Mouse (Mus musculus): Measurements from ENCODE around the gene Ckap5. TPM values are rescaled to one million over a fixed set of nuclear protein-coding genes. Genes with fewer than 3 reads are reported as not detected.
A peak's percentile ranks its signal among the peaks of the same experiment; 100 is the strongest.

The Ckap5 gene
- polyA plus RNA-seq, 1 experiment from 2014 or later: 153 TPM

GRCm38 (mm10) chr2:91631826-91632225 lies 105.3 kb downstream of the Ckap5 start:
- DNase-seq (ENCODE audit: low spot score) (no peak), ATAC-seq (replicated peaks; ENCODE audit: low FRiP score) (no peak)
- no peak overlapping the region for H3K4me2 ChIP-seq (ENCODE audit: low read depth, low read length, severe bottlenecking)
- 90% methylated on average over 5 of the region's 5 CpGs for WGBS
- no peak overlapping the region for H3K4me3 ChIP-seq (ENCODE audit: low read depth, low read length)
- H3K4me1 ChIP-seq (replicated peaks; ENCODE audit: control insufficient read depth, insufficient read depth, low read length): no peaks in the 10 kb centered on the region
- no peak overlapping the region for H3K9ac ChIP-seq (ENCODE audit: low read length)
- no peaks in the 10 kb centered on the region for H3K9me3 ChIP-seq (ENCODE audit: control insufficient read depth, low read length)
- H3K27ac ChIP-seq (ENCODE audit: low read depth, low read length): no peak overlapping the region
- H3K36me3 ChIP-seq (ENCODE audit: control insufficient read depth, insufficient read depth, low read length): no peaks in the 10 kb centered on the region
- H3K27me3 ChIP-seq (ENCODE audit: control insufficient read depth, insufficient read depth, low read length): no peaks in the 10 kb centered on the region

- 91% methylated on average over 5 of the region's 5 CpGs for WGBS
- Histone ChIP-seq H3K4me2 (ENCODE audit: low read depth, low read length, severe bottlenecking) (no peak overlapping the region), H3K27ac (ENCODE audit: low read depth, low read length) (no peak overlapping the region), H3K9ac (ENCODE audit: low read length) (no peak overlapping the region), H3K4me1 (replicated peaks; ENCODE audit: control insufficient read depth, insufficient read depth, low read length) (no peaks in the 10 kb centered on the region), H3K4me3 (ENCODE audit: low read depth, low read length) (no peak overlapping the region), H3K36me3 (ENCODE audit: control insufficient read depth, insufficient read depth, low read length) (no peaks in the 10 kb centered on the region), H3K27me3 (ENCODE audit: control insufficient read depth, insufficient read depth, low read length) (no peaks in the 10 kb centered on the region), H3K9me3 (ENCODE audit: control insufficient read depth, low read length) (no peaks in the 10 kb centered on the region)
- DNase-seq (ENCODE audit: low spot score) (no peak), ATAC-seq (replicated peaks; ENCODE audit: low FRiP score) (no peak)
Observed at GRCm38 (mm10) chr2:91632316-91632715, 105.8 kb downstream of the Ckap5 start.

GRCm38 (mm10) chr2:91633334-91633977 lies 106.9 kb downstream of the Ckap5 start:
- DNase-seq (ENCODE audit: low spot score): peak; percentile 28
- Histone ChIP-seq H3K27ac (ENCODE audit: low read depth, low read length) (no peak overlapping the region), H3K9ac (ENCODE audit: low read length) (no peak overlapping the region), H3K36me3 (ENCODE audit: control insufficient read depth, insufficient read depth, low read length) (no peaks in the 10 kb centered on the region), H3K4me1 (replicated peaks; ENCODE audit: control insufficient read depth, insufficient read depth, low read length) (no peaks in the 10 kb centered on the region), H3K9me3 (ENCODE audit: control insufficient read depth, low read length) (no peaks in the 10 kb centered on the region), H3K4me2 (ENCODE audit: low read depth, low read length, severe bottlenecking) (no peak overlapping the region), H3K27me3 (ENCODE audit: control insufficient read depth, insufficient read depth, low read length) (no peaks in the 10 kb centered on the region), H3K4me3 (ENCODE audit: low read depth, low read length) (no peak overlapping the region)
- ATAC-seq (replicated peaks; ENCODE audit: low FRiP score): no peak
- WGBS: 84% methylated on average over 12 of the region's 12 CpGs

- no peak overlapping the region for H3K4me2 ChIP-seq (ENCODE audit: low read depth, low read length, severe bottlenecking)
- ATAC-seq (replicated peaks; ENCODE audit: low FRiP score) (no peak), DNase-seq (ENCODE audit: low spot score) (no peak)
- H3K27ac ChIP-seq (ENCODE audit: low read depth, low read length): no peak overlapping the region
- no peak overlapping the region for H3K4me3 ChIP-seq (ENCODE audit: low read depth, low read length)
- H3K27me3 ChIP-seq (ENCODE audit: control insufficient read depth, insufficient read depth, low read length): no peaks in the 10 kb centered on the region
- H3K4me1 ChIP-seq (replicated peaks; ENCODE audit: control insufficient read depth, insufficient read depth, low read length): no peaks in the 10 kb centered on the region
- WGBS: 86% methylated on average over 9 of the region's 9 CpGs
- H3K9me3 ChIP-seq (ENCODE audit: control insufficient read depth, low read length): no peaks in the 10 kb centered on the region
- no peak overlapping the region for H3K9ac ChIP-seq (ENCODE audit: low read length)
- H3K36me3 ChIP-seq (ENCODE audit: control insufficient read depth, insufficient read depth, low read length): no peaks in the 10 kb centered on the region
Observed at GRCm38 (mm10) chr2:91634841-91635240, 108.3 kb downstream of the Ckap5 start.

GRCm38 (mm10) chr2:91635486-91635885 lies 108.9 kb downstream of the Ckap5 start:
- Histone ChIP-seq H3K36me3 (ENCODE audit: control insufficient read depth, insufficient read depth, low read length) (no peaks in the 10 kb centered on the region), H3K4me3 (ENCODE audit: low read depth, low read length) (no peak overlapping the region), H3K4me1 (replicated peaks; ENCODE audit: control insufficient read depth, insufficient read depth, low read length) (no peaks in the 10 kb centered on the region), H3K9ac (ENCODE audit: low read length) (no peak overlapping the region), H3K4me2 (ENCODE audit: low read depth, low read length, severe bottlenecking) (no peak overlapping the region), H3K27ac (ENCODE audit: low read depth, low read length) (no peak overlapping the region), H3K9me3 (ENCODE audit: control insufficient read depth, low read length) (no peaks in the 10 kb centered on the region), H3K27me3 (ENCODE audit: control insufficient read depth, insufficient read depth, low read length) (no peaks in the 10 kb centered on the region)
- ATAC-seq (replicated peaks; ENCODE audit: low FRiP score) (no peak), DNase-seq (ENCODE audit: low spot score) (peak; percentile 45)
- WGBS: 94% methylated on average over 11 of the region's 11 CpGs

- 86% methylated on average over 8 of the region's 8 CpGs for WGBS
- H3K9ac ChIP-seq (ENCODE audit: low read length): no peak within 1 kb of the TSS
- no peak within 1 kb of the TSS for H3K4me3 ChIP-seq (ENCODE audit: low read depth, low read length)
- no peaks in the 10 kb centered on the region for H3K36me3 ChIP-seq (ENCODE audit: control insufficient read depth, insufficient read depth, low read length)
- peak; percentile 47 for DNase-seq (ENCODE audit: low spot score)
- H3K4me2 ChIP-seq (ENCODE audit: low read depth, low read length, severe bottlenecking): no peak within 1 kb of the TSS
- no peaks in the 10 kb centered on the region for H3K27me3 ChIP-seq (ENCODE audit: control insufficient read depth, insufficient read depth, low read length)
- H3K4me1 ChIP-seq (replicated peaks; ENCODE audit: control insufficient read depth, insufficient read depth, low read length): no peaks in the 10 kb centered on the region
- H3K9me3 ChIP-seq (ENCODE audit: control insufficient read depth, low read length): no peaks in the 10 kb centered on the region
- no peak within 1 kb of the TSS for H3K27ac ChIP-seq (ENCODE audit: low read depth, low read length)
- no peak for ATAC-seq (replicated peaks; ENCODE audit: low FRiP score)
Observed at GRCm38 (mm10) chr2:91636229-91636628, 109.7 kb downstream of the Ckap5 start, which contains the start of gene F2. Gene F2, minus strand, starts transcription at chr2:91636414.

- Histone ChIP-seq H3K4me3 (ENCODE audit: low read depth, low read length) (no peak overlapping the region), H3K4me1 (replicated peaks; ENCODE audit: control insufficient read depth, insufficient read depth, low read length) (no peaks in the 10 kb centered on the region), H3K27ac (ENCODE audit: low read depth, low read length) (no peak overlapping the region), H3K9me3 (ENCODE audit: control insufficient read depth, low read length) (no peaks in the 10 kb centered on the region), H3K36me3 (ENCODE audit: control insufficient read depth, insufficient read depth, low read length) (no peaks in the 10 kb centered on the region), H3K27me3 (ENCODE audit: control insufficient read depth, insufficient read depth, low read length) (no peaks in the 10 kb centered on the region), H3K4me2 (ENCODE audit: low read depth, low read length, severe bottlenecking) (no peak overlapping the region), H3K9ac (ENCODE audit: low read length) (no peak overlapping the region)
- 84% methylated on average over 5 of the region's 5 CpGs for WGBS
- no peak for ATAC-seq (replicated peaks; ENCODE audit: low FRiP score)
- peak; percentile 43 for DNase-seq (ENCODE audit: low spot score)
Observed at GRCm38 (mm10) chr2:91636727-91637338, 110.3 kb downstream of the Ckap5 start.

- no peak overlapping the region for H3K27ac ChIP-seq (ENCODE audit: low read depth, low read length)
- 86% methylated on average over 6 of the region's 6 CpGs for WGBS
- no peak overlapping the region for H3K9ac ChIP-seq (ENCODE audit: low read length)
- no peak for ATAC-seq (replicated peaks; ENCODE audit: low FRiP score)
- H3K4me3 ChIP-seq (ENCODE audit: low read depth, low read length): no peak overlapping the region
- H3K27me3 ChIP-seq (ENCODE audit: control insufficient read depth, insufficient read depth, low read length): no peaks in the 10 kb centered on the region
- H3K9me3 ChIP-seq (ENCODE audit: control insufficient read depth, low read length): no peaks in the 10 kb centered on the region
- no peaks in the 10 kb centered on the region for H3K4me1 ChIP-seq (replicated peaks; ENCODE audit: control insufficient read depth, insufficient read depth, low read length)
- no peaks in the 10 kb centered on the region for H3K36me3 ChIP-seq (ENCODE audit: control insufficient read depth, insufficient read depth, low read length)
- H3K4me2 ChIP-seq (ENCODE audit: low read depth, low read length, severe bottlenecking): no peak overlapping the region
- peak; percentile 27 for DNase-seq (ENCODE audit: low spot score)
Observed at GRCm38 (mm10) chr2:91638931-91639330, 112.4 kb downstream of the Ckap5 start.
